Comparison of ENCODE assay signal across 8 mouse cellular contexts in genomic region chr15:56046679-56047532, GRCm38 (mm10).
DNase-seq lines count a peak whose midpoint lies in the region; ATAC-seq and TF ChIP-seq lines count a peak whose summit lies in the region.

No protein-coding gene starts in this region.

- H3K4me1 ChIP-seq in hindbrain, postnatal 0 days (ENCODE audit: insufficient read depth, low read length), result no peaks in the 10 kb centered on the region

- H3K9ac ChIP-seq in hindbrain, postnatal 0 days (replicated peaks; ENCODE audit: low read length), result no peak overlapping the region

- WGBS in hindbrain, postnatal 0 days, result 29% methylated on average over 16 of the region's 16 CpGs

- H3K4me3 ChIP-seq in hindbrain, postnatal 0 days (ENCODE audit: low read length), result peak overlapping the region; percentile 30

- H3K27me3 ChIP-seq in hindbrain, postnatal 0 days (ENCODE audit: insufficient read depth, low read length), result no peaks in the 10 kb centered on the region

- no peak overlapping the region for H3K27ac ChIP-seq in hindbrain, postnatal 0 days

- peak; percentile 81 for DNase-seq in ZHBTc4 (ENCODE audit: low read depth, low spot score)
- peak; percentile 34 to 41 for DNase-seq in gastrocnemius, adult 8-10 months (ENCODE audit: low spot score in 2 of 2)
- peak; percentile 88 for DNase-seq in hindbrain, postnatal 0 days (ENCODE audit: low spot score)
- peak; percentile 39 for DNase-seq in left cerebral cortex, adult 11 months (ENCODE audit: low spot score)
- DNase-seq in lung, postnatal 36 days, result peak; percentile 82
- DNase-seq in retina, postnatal 7 days (ENCODE audit: low read depth, low spot score), result peak; percentile 52
- peak; percentile 78 for DNase-seq in thymus, postnatal 4 days

- H3K4me2 ChIP-seq in hindbrain, postnatal 0 days (ENCODE audit: low read depth, low read length), result peak overlapping the region; percentile 64

- peak; percentile 94 for TF ChIP-seq CTCF in hindbrain, postnatal 0 days (IDR thresholded peaks at IDR 0.05; ENCODE audit: low read depth)

- no peaks in the 10 kb centered on the region for H3K9me3 ChIP-seq in hindbrain, postnatal 0 days (ENCODE audit: low read length)

- H3K36me3 ChIP-seq in hindbrain, postnatal 0 days (ENCODE audit: insufficient read depth, low read length), result no peaks in the 10 kb centered on the region

- ATAC-seq in common myeloid progenitor, adult 5-6 weeks (replicated peaks; ENCODE audit: low read depth, poor library complexity, severe bottlenecking), result peak; percentile 99
- ATAC-seq in hindbrain, postnatal 0 days, result peak; percentile 93

Comparison
In these comparisons a context has a peak if more than half of its experiments do, and no peak if none do; other contexts are left out.
1. DNase-seq: peak in every context shown above with its lines; median percentile 88 in hindbrain, postnatal 0 days; 82 in lung, postnatal 36 days; 81 in ZHBTc4; 78 in thymus, postnatal 4 days; 52 in retina, postnatal 7 days; 39 in left cerebral cortex, adult 11 months; 38 in gastrocnemius, adult 8-10 months.